Mouse (Mus musculus) spleen, adult 10 weeks (tissue): ENCODE measurements around the gene Cenpv. TPM values are rescaled to one million over a fixed set of nuclear protein-coding genes. Genes with fewer than 3 reads are reported as not detected.

Experiments used
- polyA plus RNA-seq: library from polyadenylated mRNA; stranded (reverse); fragments of 350-450 nt; fragmentation: Illumina TruSeq; extraction: RNeasy Lipid Tissue Mini Kit (QIAGEN cat#74804); gene quantifications from one replicate; pipeline ENCODE4 v1.2.3, GENCODE M21; 2015; ENCODE audit warnings: low replicate concordance; ENCODE audit not compliant: insufficient read depth

The Cenpv gene
- polyA plus RNA-seq, result 12.0 TPM

DNA sequence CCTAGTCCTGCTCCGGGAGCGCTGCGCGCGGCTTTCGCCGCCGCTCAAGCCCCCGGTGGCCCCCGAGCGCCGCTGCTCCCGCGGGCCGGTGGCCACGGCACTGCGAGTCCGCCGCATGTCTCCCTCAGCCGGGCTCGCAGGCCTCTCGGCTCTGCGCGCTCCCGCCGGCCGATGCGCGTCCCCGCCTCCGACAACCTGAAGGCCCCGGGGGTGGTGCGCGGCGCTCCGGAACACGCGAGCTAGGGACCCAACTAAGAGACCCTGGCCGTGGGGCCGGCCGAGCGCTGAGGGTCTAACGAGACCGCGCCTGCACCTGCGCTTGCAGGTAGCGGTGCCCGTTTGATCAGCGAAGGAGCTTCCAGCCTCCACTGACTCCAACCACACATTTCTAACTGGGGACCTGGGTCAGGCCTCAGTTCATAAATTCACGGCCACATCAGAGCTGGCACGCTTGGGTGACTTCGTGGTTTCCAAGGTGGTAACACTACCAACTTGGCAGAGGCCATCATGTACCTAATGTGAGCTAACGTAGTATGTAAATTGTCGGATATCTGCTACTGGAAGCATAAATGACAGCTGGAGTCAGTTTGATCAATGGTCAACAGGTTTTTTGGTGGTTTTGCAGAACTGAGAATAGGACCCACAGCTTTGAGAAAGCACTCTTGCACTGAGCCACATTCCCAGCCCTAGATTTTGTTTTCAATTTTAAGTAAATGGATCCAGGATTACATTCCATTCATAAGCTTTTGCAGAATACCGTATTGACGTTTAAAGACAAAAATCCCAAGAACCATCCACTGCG, at the start of gene Cenpv:
Gene Cenpv, minus strand, starts transcription at position 173 of the 802 bp plus-strand sequence.

DNA sequence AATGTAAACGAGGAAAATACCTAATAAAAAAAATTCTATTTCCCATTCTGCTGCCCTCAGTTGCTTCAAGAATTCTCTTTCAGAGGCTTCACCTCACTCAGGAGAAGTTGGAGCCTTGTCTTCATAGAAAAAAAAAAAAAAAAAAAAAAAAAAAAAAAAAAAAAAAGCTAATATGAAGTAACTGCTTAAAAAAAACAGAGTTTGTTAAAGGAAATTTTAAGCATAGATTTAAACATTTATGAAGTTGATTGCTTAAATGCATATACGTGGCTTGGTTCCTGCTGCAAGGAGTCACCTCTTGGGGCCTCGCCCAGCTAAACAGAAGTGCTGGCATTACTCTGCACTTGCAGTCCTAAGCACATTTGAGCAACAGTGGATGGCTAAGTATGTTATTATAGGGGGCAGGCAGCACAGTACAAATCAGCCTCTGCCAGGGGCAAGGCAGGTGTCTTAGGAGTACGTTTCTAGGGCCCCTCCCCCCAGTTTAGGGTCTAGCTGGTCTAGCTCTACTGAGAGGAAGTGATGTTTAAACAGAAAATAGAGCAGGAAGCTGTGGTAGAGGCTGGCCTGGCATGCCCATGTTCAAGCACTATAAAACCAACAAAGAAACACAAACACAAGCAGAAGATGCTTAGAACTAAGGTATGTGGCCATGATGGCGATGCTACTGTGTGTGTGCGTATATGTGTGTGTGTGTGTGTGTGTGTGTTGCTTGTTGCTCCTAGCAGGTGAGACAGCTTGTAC, 35.1 kb upstream of the Cenpv start, which contains the start of gene Trpv2:
Gene Trpv2, plus strand, starts transcription at position 528 of the 744 bp plus-strand sequence.

GRCm38 (mm10) chr11:62550727-62551225, 11.7 kb upstream of the Cenpv start, which contains the start of gene Ubb:
Gene Ubb, plus strand, starts transcription at chr11:62551171.

Other genes starting within 250 kb of the Cenpv start
- gene Pigl, start 80.8 kb downstream of the Cenpv start, polyA plus RNA-seq, result 9.8 TPM
- 202 TPM for gene Ncor1, start 80.7 kb downstream of the Cenpv start, polyA plus RNA-seq
- gene Ubb, start 11.9 kb upstream of the Cenpv start, polyA plus RNA-seq, result 647 TPM
- 27.0 TPM for gene Trpv2, start 35.2 kb upstream of the Cenpv start, polyA plus RNA-seq
- gene Lrrc75a, start 109.3 kb upstream of the Cenpv start, polyA plus RNA-seq, result 7.7 TPM
- gene Mmgt2, start 109.4 kb upstream of the Cenpv start, polyA plus RNA-seq, result 23.9 TPM
- 12.7 TPM for gene Zfp287, start 192.6 kb upstream of the Cenpv start, polyA plus RNA-seq
- not detected for gene Gm10428, start 213.8 kb upstream of the Cenpv start, polyA plus RNA-seq